Mouse (Mus musculus): ENCODE results near the gene Csad.

DNA sequence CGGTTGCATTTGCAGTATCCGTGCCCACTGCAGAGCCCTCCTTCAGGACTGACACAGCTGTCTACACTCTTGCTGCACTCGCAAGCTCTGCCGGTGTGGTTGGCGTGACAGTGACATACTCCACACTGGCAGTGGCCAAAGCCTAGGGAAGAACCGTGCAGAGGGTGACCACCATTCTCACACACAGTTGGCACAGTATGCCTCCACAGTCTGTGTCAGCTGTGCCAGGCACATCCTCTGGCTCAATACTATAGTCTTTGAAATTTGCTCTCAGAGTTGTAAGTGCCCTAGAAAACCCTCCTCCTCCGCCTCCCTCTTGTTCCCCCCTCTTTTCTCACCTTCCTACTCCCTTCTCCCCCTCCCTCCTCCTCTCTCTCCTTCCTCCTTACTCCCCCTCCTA is 12.8 kb upstream of the Csad start:
- TF ChIP-seq CTCF (IDR thresholded peaks at IDR 0.05; ENCODE audit: low read depth) = no peak
- TF ChIP-seq EP300 (IDR thresholded peaks at IDR 0.05; ENCODE audit: low read depth) = no peak
